Mouse (Mus musculus): ENCODE results near the gene Adamts17. TPM values are rescaled to one million over a fixed set of nuclear protein-coding genes. Genes with fewer than 3 reads are reported as not detected.

The Adamts17 gene
- polyA plus RNA-seq, 1 experiment = not detected

DNA sequence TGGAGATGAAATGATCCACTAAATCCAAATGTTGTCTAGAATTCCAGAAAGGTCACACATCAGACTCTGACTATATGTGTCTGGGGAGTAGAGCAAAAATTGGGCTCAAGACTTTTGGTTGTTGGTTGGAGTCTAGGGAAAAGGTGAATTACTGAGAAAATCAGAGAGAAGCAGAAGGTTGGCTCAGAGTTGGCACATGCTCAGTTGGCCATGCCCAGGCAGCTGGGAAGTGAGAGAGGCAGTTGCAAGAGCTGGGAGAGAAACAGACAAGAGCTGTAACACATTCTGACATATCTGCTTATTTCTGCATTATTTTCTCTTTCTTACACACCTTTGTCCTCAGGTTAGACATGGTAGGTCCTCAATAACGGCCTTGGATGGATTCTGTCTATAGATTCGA, 209.7 kb downstream of the Adamts17 start:
- Histone ChIP-seq H3K36me3 (ENCODE audit: control insufficient read depth) (no peaks in the 10 kb centered on the region), H3K4me3 (replicated peaks) (no peak overlapping the region), H3K27me3 (ENCODE audit: control insufficient read depth) (no peaks in the 10 kb centered on the region), H3K4me1 (ENCODE audit: control insufficient read depth) (no peaks in the 10 kb centered on the region), H3K9me3 (ENCODE audit: control insufficient read depth, low read length) (no peaks in the 10 kb centered on the region)
- TF ChIP-seq TAL1 (IDR thresholded peaks at IDR 0.05; ENCODE audit: low read length) (no peak), GATA1 (IDR thresholded peaks at IDR 0.05; ENCODE audit: low read length) (no peak)

- TF ChIP-seq GATA1 (IDR thresholded peaks at IDR 0.05; ENCODE audit: low read length) (no peak), TAL1 (IDR thresholded peaks at IDR 0.05; ENCODE audit: low read length) (no peak)
- no peaks in the 10 kb centered on the region for H3K36me3 ChIP-seq (ENCODE audit: control insufficient read depth)
- H3K4me3 ChIP-seq (replicated peaks) = no peak overlapping the region
Observed at GRCm38 (mm10) chr7:67050424-67050823, 210.9 kb downstream of the Adamts17 start.

GRCm38 (mm10) chr7:67051089-67051718, 211.7 kb downstream of the Adamts17 start:
- no peak for TF ChIP-seq TAL1 (IDR thresholded peaks at IDR 0.05; ENCODE audit: low read length)
- no peak for TF ChIP-seq GATA1 (IDR thresholded peaks at IDR 0.05; ENCODE audit: low read length)
- H3K9me3 ChIP-seq (ENCODE audit: control insufficient read depth, low read length) = no peaks in the 10 kb centered on the region
- no peaks in the 10 kb centered on the region for H3K27me3 ChIP-seq (ENCODE audit: control insufficient read depth)
- no peaks in the 10 kb centered on the region for H3K36me3 ChIP-seq (ENCODE audit: control insufficient read depth)
- H3K4me1 ChIP-seq (ENCODE audit: control insufficient read depth) = no peaks in the 10 kb centered on the region
- no peak overlapping the region for H3K4me3 ChIP-seq (replicated peaks)

More at GRCm38 (mm10) chr7:67050424-67050823, 210.9 kb downstream of the Adamts17 start:
- Histone ChIP-seq H3K9me3 (ENCODE audit: control insufficient read depth, low read length) (no peaks in the 10 kb centered on the region), H3K27me3 (ENCODE audit: control insufficient read depth) (no peaks in the 10 kb centered on the region), H3K4me1 (ENCODE audit: control insufficient read depth) (no peaks in the 10 kb centered on the region)

DNA sequence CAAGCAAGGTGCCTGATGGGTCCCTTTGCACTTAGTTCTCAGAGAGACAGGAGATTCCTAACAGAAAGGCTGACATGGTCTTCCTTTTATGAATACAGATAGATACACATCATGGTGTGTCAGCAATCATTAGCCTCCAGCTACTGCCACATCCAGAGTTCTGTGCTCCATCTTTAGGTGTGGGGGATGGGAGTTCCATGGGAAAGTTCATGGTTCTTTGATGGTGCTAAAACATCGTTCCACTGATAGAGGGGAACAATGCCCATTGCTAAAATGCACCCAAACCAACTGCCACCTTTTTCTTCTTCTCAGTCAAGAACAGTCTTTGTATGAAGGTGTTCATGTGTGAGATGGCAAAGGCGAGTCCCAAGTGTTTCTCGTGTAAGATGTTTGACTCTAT, 215.3 kb downstream of the Adamts17 start:
- TF ChIP-seq TAL1 (IDR thresholded peaks at IDR 0.05; ENCODE audit: low read length) = no peak
- Histone ChIP-seq H3K4me1 (ENCODE audit: control insufficient read depth) (no peaks in the 10 kb centered on the region), H3K9me3 (ENCODE audit: control insufficient read depth, low read length) (no peaks in the 10 kb centered on the region), H3K36me3 (ENCODE audit: control insufficient read depth) (no peaks in the 10 kb centered on the region), H3K27me3 (ENCODE audit: control insufficient read depth) (no peaks in the 10 kb centered on the region), H3K4me3 (replicated peaks) (no peak overlapping the region)

- H3K4me1 ChIP-seq (ENCODE audit: control insufficient read depth) = no peaks in the 10 kb centered on the region
- H3K4me3 ChIP-seq (replicated peaks) = no peak overlapping the region
- no peaks in the 10 kb centered on the region for H3K36me3 ChIP-seq (ENCODE audit: control insufficient read depth)
- no peaks in the 10 kb centered on the region for H3K9me3 ChIP-seq (ENCODE audit: control insufficient read depth, low read length)
- no peaks in the 10 kb centered on the region for H3K27me3 ChIP-seq (ENCODE audit: control insufficient read depth)
- TF ChIP-seq GATA1 (IDR thresholded peaks at IDR 0.05; ENCODE audit: low read length) (no peak), TAL1 (IDR thresholded peaks at IDR 0.05; ENCODE audit: low read length) (no peak)
Observed at GRCm38 (mm10) chr7:67055510-67055909, 216.0 kb downstream of the Adamts17 start.

GRCm38 (mm10) chr7:67061756-67062155, 222.2 kb downstream of the Adamts17 start:
- TF ChIP-seq TAL1 (IDR thresholded peaks at IDR 0.05; ENCODE audit: low read length) = no peak
- TF ChIP-seq GATA1 (IDR thresholded peaks at IDR 0.05; ENCODE audit: low read length) = no peak
- Histone ChIP-seq H3K4me3 (replicated peaks) (no peak overlapping the region), H3K9me3 (ENCODE audit: control insufficient read depth, low read length) (no peaks in the 10 kb centered on the region), H3K36me3 (ENCODE audit: control insufficient read depth) (no peaks in the 10 kb centered on the region), H3K4me1 (ENCODE audit: control insufficient read depth) (no peaks in the 10 kb centered on the region), H3K27me3 (ENCODE audit: control insufficient read depth) (no peaks in the 10 kb centered on the region)

DNA sequence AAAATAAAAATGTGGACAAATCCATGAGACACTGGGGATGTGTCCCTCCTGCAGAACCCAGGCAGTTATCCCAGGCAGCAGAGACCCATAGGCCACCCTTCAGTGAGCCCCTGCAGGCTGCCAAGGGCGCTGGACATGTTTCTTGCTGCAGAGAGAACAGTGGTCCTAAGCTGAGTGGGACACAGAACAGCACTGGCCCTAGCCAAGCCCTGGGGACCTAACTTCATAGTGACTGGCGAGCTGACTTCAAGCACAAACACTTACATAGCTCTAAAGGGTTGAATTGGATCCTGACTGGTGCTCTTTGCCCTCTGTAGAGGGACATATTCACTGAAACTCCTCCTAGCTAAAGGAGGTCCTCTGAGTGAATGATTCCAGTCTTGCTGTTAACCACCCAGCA, 223.0 kb downstream of the Adamts17 start:
- Histone ChIP-seq H3K4me3 (replicated peaks) (no peak overlapping the region), H3K36me3 (ENCODE audit: control insufficient read depth) (no peaks in the 10 kb centered on the region), H3K27me3 (ENCODE audit: control insufficient read depth) (no peaks in the 10 kb centered on the region), H3K4me1 (ENCODE audit: control insufficient read depth) (no peaks in the 10 kb centered on the region), H3K9me3 (ENCODE audit: control insufficient read depth, low read length) (no peaks in the 10 kb centered on the region)
- TF ChIP-seq GATA1 (IDR thresholded peaks at IDR 0.05; ENCODE audit: low read length) (no peak), TAL1 (IDR thresholded peaks at IDR 0.05; ENCODE audit: low read length) (no peak)

DNA sequence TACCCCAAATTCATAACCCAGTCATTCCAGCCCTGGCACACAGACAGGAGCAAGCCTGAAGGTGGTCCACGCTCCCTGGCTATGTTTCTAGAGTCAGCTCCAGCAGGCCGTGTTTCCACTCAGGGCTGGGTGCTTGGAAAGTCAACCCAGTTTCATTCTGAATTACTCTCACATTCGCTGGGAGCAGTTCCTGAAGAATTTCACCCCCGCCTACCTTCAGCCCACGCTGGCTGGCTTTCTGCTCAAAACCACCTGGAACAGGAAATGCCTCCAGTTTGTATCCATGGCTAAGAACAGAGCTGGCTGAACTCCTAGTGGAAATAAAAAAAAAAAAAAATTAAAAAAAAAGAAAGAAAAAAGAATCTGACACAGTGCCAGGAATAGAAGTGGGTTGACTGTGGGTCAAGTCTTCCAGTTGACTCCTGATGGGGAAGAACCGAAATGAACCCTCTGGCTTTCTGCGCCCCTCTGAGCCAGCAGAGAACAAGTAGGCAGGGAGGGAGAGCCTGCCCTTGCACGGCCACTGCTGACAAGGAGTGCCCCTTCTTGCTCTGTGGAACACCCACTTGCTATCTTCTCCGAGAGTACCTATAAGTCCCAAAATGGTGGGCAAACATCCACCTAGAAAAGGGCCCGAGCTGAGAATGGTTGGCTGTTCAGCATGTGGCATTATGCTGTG, 225.2 kb downstream of the Adamts17 start:
- H3K36me3 ChIP-seq (ENCODE audit: control insufficient read depth) = no peaks in the 10 kb centered on the region
- H3K4me1 ChIP-seq (ENCODE audit: control insufficient read depth) = no peaks in the 10 kb centered on the region
- no peak for TF ChIP-seq GATA1 (IDR thresholded peaks at IDR 0.05; ENCODE audit: low read length)
- TF ChIP-seq TAL1 (IDR thresholded peaks at IDR 0.05; ENCODE audit: low read length) = no peak
- no peak overlapping the region for H3K4me3 ChIP-seq (replicated peaks)
- H3K9me3 ChIP-seq (ENCODE audit: control insufficient read depth, low read length) = no peaks in the 10 kb centered on the region
- H3K27me3 ChIP-seq (ENCODE audit: control insufficient read depth) = no peaks in the 10 kb centered on the region

GRCm38 (mm10) chr7:67065631-67066030, 226.1 kb downstream of the Adamts17 start:
- H3K4me3 ChIP-seq (replicated peaks) = no peak overlapping the region
- H3K9me3 ChIP-seq (ENCODE audit: control insufficient read depth, low read length) = no peaks in the 10 kb centered on the region
- no peak for TF ChIP-seq TAL1 (IDR thresholded peaks at IDR 0.05; ENCODE audit: low read length)
- TF ChIP-seq GATA1 (IDR thresholded peaks at IDR 0.05; ENCODE audit: low read length) = no peak
- H3K4me1 ChIP-seq (ENCODE audit: control insufficient read depth) = no peaks in the 10 kb centered on the region
- H3K27me3 ChIP-seq (ENCODE audit: control insufficient read depth) = no peaks in the 10 kb centered on the region
- H3K36me3 ChIP-seq (ENCODE audit: control insufficient read depth) = no peaks in the 10 kb centered on the region
